Mouse (Mus musculus): ENCODE data around the gene H2-Ob. TPM values are rescaled to one million over a fixed set of nuclear protein-coding genes. Genes with fewer than 3 reads are reported as not detected.
"Not testable (repeated sequence)": the region's sequence is repeated elsewhere in the genome, so short reads cannot be mapped to it uniquely, and the experiment has no call there.

H2-Ob gene
- polyA plus RNA-seq, 1 experiment from 2014 or later, result not detected

DNA sequence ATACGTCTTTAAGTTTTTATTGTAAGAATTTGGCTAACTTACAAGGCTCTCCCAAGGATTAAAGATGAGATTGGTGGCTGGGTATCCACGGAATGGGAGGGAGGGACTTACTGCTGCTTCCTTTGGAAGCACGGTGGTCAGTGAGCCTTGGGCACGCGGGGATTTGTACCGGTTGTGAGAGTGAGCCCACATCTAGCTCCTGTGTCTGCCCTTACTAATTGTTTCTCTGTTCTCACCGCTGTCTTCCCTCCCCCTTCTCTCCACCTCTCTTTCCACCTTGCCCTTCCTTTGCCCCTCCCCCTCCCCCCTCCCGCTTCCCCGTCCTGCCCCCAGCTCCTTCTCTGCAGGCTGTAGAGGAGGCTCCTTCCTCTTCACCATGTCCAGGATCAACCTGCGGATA is 30.3 kb upstream of the H2-Ob start:
- no peak overlapping the region for H3K9ac ChIP-seq (replicated peaks)
- peaks cover 92% of the 10 kb centered on the region for H3K27me3 ChIP-seq
- H3K36me3 ChIP-seq, result no peaks in the 10 kb centered on the region
- no peak overlapping the region for H3K27ac ChIP-seq
- WGBS, result 16% methylated on average over 10 of the region's 10 CpGs
- H3K4me1 ChIP-seq (replicated peaks), result peaks cover 7% of the 10 kb centered on the region; the same call in 1 of the 2 replicates
- H3K4me2 ChIP-seq, result no peak overlapping the region
- no peak overlapping the region for H3K4me3 ChIP-seq (replicated peaks)
- ATAC-seq (ENCODE audit: insufficient number of reproducible peaks, insufficient read depth, low FRiP score, low TSS enrichment, low read depth), result no peak
- peaks cover 4% of the 10 kb centered on the region; the same call in 1 of the 2 replicates for H3K9me3 ChIP-seq

DNA sequence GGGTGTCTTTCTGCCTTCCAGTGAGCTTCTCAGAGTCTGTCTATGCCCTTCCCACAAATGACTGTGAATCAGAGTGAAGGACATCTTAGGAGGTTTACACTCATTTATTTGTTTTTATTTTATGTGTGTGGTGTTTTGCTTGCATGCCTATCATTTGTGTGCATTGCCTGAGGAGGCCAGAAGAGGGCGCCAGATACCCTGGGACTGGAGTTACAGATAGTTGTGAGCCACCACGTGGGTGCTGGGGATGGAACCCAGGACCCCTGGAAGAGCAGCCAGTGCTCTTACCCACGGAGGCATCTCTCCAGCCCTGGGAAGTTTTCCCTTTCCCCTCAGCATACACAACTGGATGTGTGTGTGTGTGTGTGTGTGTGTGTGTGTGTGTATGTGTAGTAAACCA is 29.0 kb upstream of the H2-Ob start:
- WGBS, result 45% methylated on average over 3 of the region's 3 CpGs
- no peak overlapping the region for H3K4me3 ChIP-seq (replicated peaks)
- H3K4me1 ChIP-seq (replicated peaks), result peaks cover 6% of the 10 kb centered on the region; the same call in 1 of the 2 replicates
- no peaks in the 10 kb centered on the region for H3K36me3 ChIP-seq
- no peak overlapping the region for H3K4me2 ChIP-seq
- no peak overlapping the region for H3K27ac ChIP-seq
- peaks cover 4% of the 10 kb centered on the region; the same call in 1 of the 2 replicates for H3K9me3 ChIP-seq
- no peak overlapping the region for H3K9ac ChIP-seq (replicated peaks)
- H3K27me3 ChIP-seq, result peaks cover 94% of the 10 kb centered on the region
- no peak for ATAC-seq (ENCODE audit: insufficient number of reproducible peaks, insufficient read depth, low FRiP score, low TSS enrichment, low read depth)

DNA sequence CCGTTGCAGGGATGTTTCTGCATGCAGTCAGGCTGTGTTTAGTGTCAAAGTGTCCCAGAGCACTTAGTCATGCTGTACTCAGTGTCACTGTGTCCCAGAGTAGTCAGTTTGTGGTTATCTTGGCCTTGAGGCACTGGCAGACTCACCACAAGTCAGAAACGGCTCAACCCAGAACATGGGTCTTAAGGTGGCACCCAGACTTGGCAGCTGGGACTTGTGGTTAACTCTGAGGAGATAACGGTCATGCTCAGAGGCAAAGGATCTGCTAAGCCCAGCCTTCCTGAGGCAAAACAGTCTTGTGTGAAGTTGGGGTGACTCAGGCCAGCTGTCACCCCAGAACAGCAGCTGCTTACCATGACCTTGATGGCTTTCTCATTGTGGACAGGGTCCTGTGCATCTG is 28.1 kb upstream of the H2-Ob start:
- Histone ChIP-seq H3K27ac (no peak overlapping the region), H3K9ac (replicated peaks) (no peak overlapping the region), H3K4me1 (replicated peaks) (no peaks in the 10 kb centered on the region), H3K4me2 (no peak overlapping the region), H3K27me3 (peaks cover 94% of the 10 kb centered on the region), H3K9me3 (peaks cover 4% of the 10 kb centered on the region; the same call in 1 of the 2 replicates), H3K36me3 (no peaks in the 10 kb centered on the region), H3K4me3 (replicated peaks) (no peak overlapping the region)
- no peak for ATAC-seq (ENCODE audit: insufficient number of reproducible peaks, insufficient read depth, low FRiP score, low TSS enrichment, low read depth)
- WGBS, result 76% methylated on average over 3 of the region's 3 CpGs

DNA sequence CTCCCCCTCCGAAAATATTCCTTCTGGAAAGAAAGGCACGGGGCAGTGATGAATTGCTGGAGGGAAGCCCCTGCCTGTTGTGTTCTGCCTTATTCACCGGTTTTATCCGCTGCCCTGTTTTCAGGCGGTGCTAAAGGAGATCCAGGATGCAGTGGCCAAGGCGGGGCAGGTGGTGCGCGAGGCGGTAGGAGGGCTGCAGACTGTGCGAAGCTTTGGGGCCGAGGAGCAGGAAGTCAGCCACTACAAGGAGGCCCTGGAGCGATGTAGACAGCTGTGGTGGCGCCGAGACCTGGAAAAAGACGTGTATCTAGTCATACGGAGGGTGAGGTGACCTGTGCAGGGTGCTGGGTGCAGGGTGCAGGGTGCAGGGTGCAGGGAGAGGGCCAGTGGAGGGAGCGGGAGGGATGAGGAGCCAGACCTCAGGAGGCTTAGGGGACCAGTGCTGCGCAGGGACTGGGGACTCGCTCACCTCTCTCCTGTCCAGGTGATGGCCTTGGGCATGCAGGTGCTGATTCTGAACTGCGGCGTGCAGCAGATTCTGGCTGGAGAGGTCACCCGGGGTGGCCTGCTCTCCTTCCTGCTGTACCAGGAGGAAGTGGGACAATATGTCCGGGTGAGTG is 26.8 kb upstream of the H2-Ob start:
- Histone ChIP-seq H3K36me3 (no peaks in the 10 kb centered on the region), H3K27ac (no peak overlapping the region), H3K4me3 (replicated peaks) (0 out of 2 replicates have a peak overlapping the region, but pooled peaks have one; percentile 4), H3K4me2 (no peak overlapping the region), H3K4me1 (replicated peaks) (no peaks in the 10 kb centered on the region), H3K27me3 (peaks cover 90% of the 10 kb centered on the region), H3K9ac (replicated peaks) (0 out of 2 replicates have a peak overlapping the region, but pooled peaks have one; percentile 14), H3K9me3 (peaks cover 4% of the 10 kb centered on the region; the same call in 1 of the 2 replicates)
- WGBS, result 19% methylated on average over 23 of the region's 23 CpGs
- ATAC-seq (ENCODE audit: insufficient number of reproducible peaks, insufficient read depth, low FRiP score, low TSS enrichment, low read depth), result no peak

DNA sequence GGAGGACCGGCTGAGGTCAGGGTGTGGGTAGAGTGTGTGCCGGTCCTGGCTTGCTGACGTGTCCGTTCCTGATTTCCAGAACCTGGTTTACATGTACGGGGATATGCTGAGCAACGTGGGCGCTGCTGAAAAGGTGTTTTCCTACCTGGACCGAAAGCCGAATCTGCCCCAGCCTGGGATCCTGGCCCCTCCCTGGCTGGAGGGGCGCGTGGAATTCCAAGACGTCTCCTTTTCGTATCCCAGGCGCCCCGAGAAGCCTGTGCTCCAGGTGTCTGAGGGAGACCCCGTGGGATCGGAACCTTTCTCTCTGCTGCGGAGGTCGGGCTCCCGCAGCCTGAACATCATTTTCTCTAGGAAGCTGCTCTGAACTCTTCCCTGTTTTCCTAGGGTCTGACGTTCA is 24.8 kb upstream of the H2-Ob start:
- no peak overlapping the region; the same call in 1 of the 2 replicates for H3K9ac ChIP-seq (replicated peaks)
- WGBS, result 45% methylated on average over 21 of the region's 21 CpGs
- H3K4me2 ChIP-seq, result peak overlapping the region; percentile 27; the same call in 1 of the 2 replicates
- no peak overlapping the region for H3K4me3 ChIP-seq (replicated peaks)
- H3K27ac ChIP-seq, result no peak overlapping the region
- H3K9me3 ChIP-seq, result peaks cover 10% of the 10 kb centered on the region; the same call in 1 of the 2 replicates
- ATAC-seq (ENCODE audit: insufficient number of reproducible peaks, insufficient read depth, low FRiP score, low TSS enrichment, low read depth), result no peak
- peaks cover 73% of the 10 kb centered on the region for H3K27me3 ChIP-seq
- H3K36me3 ChIP-seq, result no peaks in the 10 kb centered on the region
- H3K4me1 ChIP-seq (replicated peaks), result no peaks in the 10 kb centered on the region

DNA sequence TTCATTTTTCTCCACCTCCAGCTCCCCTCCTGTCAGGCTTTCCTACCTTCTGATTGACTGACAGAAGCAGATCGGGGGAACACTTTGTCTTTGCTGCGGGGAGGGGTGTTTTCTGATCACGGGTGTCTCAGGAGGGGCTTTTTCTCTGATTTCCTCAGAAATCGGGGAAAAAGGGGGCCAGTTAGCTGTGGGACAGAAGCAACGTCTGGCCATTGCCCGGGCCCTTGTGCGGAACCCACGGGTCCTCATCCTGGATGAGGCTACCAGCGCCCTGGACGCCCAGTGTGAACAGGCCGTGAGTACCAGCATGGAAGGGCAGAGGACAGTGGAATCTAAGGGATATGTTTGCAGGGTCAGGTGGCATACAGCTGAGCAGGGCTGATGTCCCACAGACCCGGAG is 23.5 kb upstream of the H2-Ob start:
- H3K9ac ChIP-seq (replicated peaks), result no peak overlapping the region
- H3K27me3 ChIP-seq, result peaks cover 62% of the 10 kb centered on the region
- H3K27ac ChIP-seq, result no peak overlapping the region
- no peaks in the 10 kb centered on the region for H3K36me3 ChIP-seq
- H3K4me3 ChIP-seq (replicated peaks), result no peak overlapping the region
- H3K9me3 ChIP-seq, result 0 out of 2 replicates have a peak, but pooled peaks cover 8% of the 10 kb centered on the region
- no peak for ATAC-seq (ENCODE audit: insufficient number of reproducible peaks, insufficient read depth, low FRiP score, low TSS enrichment, low read depth)
- 87% methylated on average over 12 of the region's 12 CpGs for WGBS
- H3K4me2 ChIP-seq, result no peak overlapping the region
- no peaks in the 10 kb centered on the region for H3K4me1 ChIP-seq (replicated peaks)

DNA sequence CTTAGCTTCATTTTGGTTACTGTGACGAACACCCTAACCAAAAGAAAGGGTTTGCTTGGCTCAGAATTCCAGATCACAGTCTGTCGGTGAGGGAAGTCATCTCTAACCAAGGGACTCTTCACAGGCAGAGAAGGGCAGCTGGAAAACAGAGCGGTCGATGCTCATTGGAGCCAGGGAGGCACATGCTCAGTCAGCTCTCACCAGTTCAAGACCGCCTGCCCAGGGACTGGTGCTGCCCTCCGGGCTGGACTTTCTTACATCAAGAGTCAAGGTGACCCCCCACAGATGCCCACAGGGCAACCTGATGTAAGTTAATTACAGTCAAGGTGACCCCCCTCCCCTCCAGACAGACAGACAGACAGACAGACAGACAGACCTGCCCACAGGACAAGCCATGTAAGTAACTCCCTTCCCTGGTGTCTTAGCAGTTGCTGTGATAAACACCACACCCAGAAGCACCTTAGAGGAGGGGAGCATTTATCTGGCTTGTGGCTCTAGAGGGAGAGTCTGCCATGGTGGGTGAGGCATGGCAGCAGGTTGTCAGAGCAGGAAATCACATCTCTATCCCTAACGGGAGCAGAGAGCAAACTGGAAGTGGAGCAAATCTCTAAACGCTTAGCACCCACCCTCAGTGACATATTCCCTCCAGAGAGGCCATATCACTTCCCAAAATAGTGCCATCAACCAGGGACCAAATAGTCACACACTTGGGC is 21.3 kb upstream of the H2-Ob start:
- no peaks in the 10 kb centered on the region for H3K36me3 ChIP-seq
- H3K27ac ChIP-seq, result no peak overlapping the region
- 0 out of 2 replicates have a peak, but pooled peaks cover 8% of the 10 kb centered on the region for H3K9me3 ChIP-seq
- no peaks in the 10 kb centered on the region for H3K4me1 ChIP-seq (replicated peaks)
- no peak overlapping the region for H3K4me3 ChIP-seq (replicated peaks)
- WGBS, result 86% methylated on average over 8 of the region's 8 CpGs
- H3K4me2 ChIP-seq, result no peak overlapping the region
- no peak overlapping the region for H3K9ac ChIP-seq (replicated peaks)
- H3K27me3 ChIP-seq, result peaks cover 40% of the 10 kb centered on the region
- no peak for ATAC-seq (ENCODE audit: insufficient number of reproducible peaks, insufficient read depth, low FRiP score, low TSS enrichment, low read depth)

DNA sequence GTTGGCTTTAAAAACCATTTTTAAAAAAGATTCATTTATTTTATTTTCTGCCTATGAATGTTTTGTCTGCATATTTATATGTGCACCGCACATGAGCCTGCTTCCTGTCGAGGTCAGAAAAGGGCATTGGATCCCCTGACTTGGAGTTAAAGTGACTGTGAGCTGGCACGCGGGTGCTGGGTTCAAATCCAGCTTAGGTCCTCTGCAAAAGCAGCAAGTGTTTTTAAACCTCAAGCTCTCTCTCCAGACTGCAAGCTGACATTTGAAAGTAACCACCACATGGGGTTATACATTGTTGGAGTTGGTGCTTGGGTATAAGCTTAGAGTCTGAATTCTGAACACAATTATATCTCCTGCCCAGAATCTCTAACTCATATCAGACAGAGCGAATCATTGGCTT is 20.7 kb upstream of the H2-Ob start:
- Histone ChIP-seq H3K4me2 (no peak overlapping the region), H3K4me1 (replicated peaks) (no peaks in the 10 kb centered on the region), H3K9me3 (0 out of 2 replicates have a peak, but pooled peaks cover 8% of the 10 kb centered on the region), H3K9ac (replicated peaks) (no peak overlapping the region), H3K27me3 (peaks cover 34% of the 10 kb centered on the region), H3K4me3 (replicated peaks) (no peak overlapping the region), H3K27ac (no peak overlapping the region), H3K36me3 (no peaks in the 10 kb centered on the region)
- 83% methylated on average over 5 of the region's 5 CpGs for WGBS
- ATAC-seq (ENCODE audit: insufficient number of reproducible peaks, insufficient read depth, low FRiP score, low TSS enrichment, low read depth), result no peak

DNA sequence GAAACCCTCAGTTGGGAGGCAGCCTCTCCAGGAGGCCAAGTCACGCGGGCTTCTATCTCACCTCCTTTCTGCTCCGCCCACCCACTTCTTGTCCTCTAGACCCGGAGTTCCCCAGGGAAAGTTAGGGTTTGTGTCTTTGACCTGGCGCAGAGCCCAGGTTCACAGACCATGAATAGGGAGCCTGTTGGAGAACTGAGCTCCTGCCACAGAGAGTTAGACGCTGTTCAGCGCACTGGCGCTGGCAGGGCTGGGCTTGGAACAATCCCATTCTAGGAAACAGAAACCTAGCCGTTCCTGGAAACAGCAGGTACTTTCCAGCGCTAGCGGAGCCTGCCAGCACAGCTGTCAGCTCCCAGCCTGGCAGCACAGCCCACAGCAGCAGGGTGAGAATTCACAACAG is 20.0 kb upstream of the H2-Ob start:
- Histone ChIP-seq H3K9ac (replicated peaks) (no peak overlapping the region), H3K9me3 (0 out of 2 replicates have a peak, but pooled peaks cover 8% of the 10 kb centered on the region), H3K4me1 (replicated peaks) (no peaks in the 10 kb centered on the region), H3K4me2 (no peak overlapping the region), H3K36me3 (no peaks in the 10 kb centered on the region), H3K4me3 (replicated peaks) (no peak overlapping the region), H3K27me3 (peaks cover 28% of the 10 kb centered on the region), H3K27ac (no peak overlapping the region)
- no peak for ATAC-seq (ENCODE audit: insufficient number of reproducible peaks, insufficient read depth, low FRiP score, low TSS enrichment, low read depth)
- 88% methylated on average over 11 of the region's 11 CpGs for WGBS

DNA sequence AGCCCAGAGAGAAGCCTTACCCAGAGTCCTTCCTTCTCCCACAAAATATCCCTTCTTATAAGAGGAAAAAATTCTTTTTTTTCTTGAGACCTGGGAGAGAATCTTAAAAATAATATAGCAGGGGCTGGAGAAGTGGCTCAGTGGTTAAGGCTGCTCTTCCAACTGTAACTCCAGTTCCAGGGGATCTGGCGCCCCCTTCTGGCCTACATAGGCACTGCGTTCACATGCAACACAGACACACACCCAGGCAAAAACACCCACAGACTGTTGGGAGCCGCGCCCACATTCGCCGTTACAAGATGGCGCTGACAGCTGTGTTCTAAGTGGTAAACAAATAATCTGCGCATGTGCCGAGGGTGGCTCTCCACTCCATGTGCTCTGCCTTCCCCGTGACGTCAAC is 19.6 kb upstream of the H2-Ob start:
- WGBS, result 91% methylated on average over 9 of the region's 11 CpGs
- not testable (repeated sequence) for H3K27ac ChIP-seq; ATAC-seq (ENCODE audit: insufficient number of reproducible peaks, insufficient read depth, low FRiP score, low TSS enrichment, low read depth); H3K4me3 ChIP-seq (replicated peaks); H3K36me3 ChIP-seq; H3K9ac ChIP-seq (replicated peaks); H3K4me1 ChIP-seq (replicated peaks); H3K9me3 ChIP-seq; H3K4me2 ChIP-seq
- peaks cover 24% of the 10 kb centered on the region for H3K27me3 ChIP-seq

DNA sequence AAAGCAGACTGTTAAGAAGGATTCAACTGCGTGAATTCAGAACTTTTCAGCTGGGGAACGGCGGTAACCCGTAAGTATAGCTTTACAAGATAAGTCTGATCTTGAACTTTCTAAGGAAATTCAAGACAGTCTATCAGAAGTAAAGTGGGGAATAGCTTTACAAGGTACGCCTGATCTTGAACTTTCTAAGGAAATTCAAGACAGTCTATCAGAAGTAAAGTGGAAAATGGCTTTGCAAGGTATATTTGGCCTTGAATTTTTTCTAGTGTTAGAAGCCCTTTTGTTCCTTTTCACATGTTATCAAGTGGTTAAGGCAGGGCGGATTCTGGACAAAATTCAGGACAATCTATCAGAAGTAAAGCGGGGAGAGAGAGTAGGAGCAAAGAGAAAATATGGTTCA is 18.9 kb upstream of the H2-Ob start:
- not testable (repeated sequence) for H3K4me1 ChIP-seq (replicated peaks); ATAC-seq (ENCODE audit: insufficient number of reproducible peaks, insufficient read depth, low FRiP score, low TSS enrichment, low read depth); H3K4me2 ChIP-seq; H3K27ac ChIP-seq; H3K36me3 ChIP-seq; H3K9ac ChIP-seq (replicated peaks); H3K4me3 ChIP-seq (replicated peaks)
- WGBS, result 95% methylated on average over 6 of the region's 7 CpGs
- Histone ChIP-seq H3K9me3 (peaks cover 16% of the 10 kb centered on the region), H3K27me3 (peaks cover 17% of the 10 kb centered on the region)
